Mouse (Mus musculus): Measurements from ENCODE around the gene Fam185a.

Fam185a gene

GRCm38 (mm10) chr5:21424614-21425602, at the start of gene Fam185a, which contains the start of gene Ccdc146:
Fam185a (plus strand) TSS chr5:21424958.
Ccdc146 (minus strand) TSS chr5:21424677.
- DNase-seq (ENCODE audit: low read depth): peak; percentile 99

- DNase-seq (ENCODE audit: low read depth): no peak
Measured at GRCm38 (mm10) chr5:21376935-21377334, 47.8 kb upstream of the Fam185a start.

- no peak for DNase-seq (ENCODE audit: low read depth)
Measured at GRCm38 (mm10) chr5:21378397-21378796, 46.4 kb upstream of the Fam185a start.

- no peak for DNase-seq (ENCODE audit: low read depth)
Measured at GRCm38 (mm10) chr5:21381986-21382385, 42.8 kb upstream of the Fam185a start.

GRCm38 (mm10) chr5:21382678-21383077, 42.1 kb upstream of the Fam185a start:
- no peak for DNase-seq (ENCODE audit: low read depth)

- no peak for DNase-seq (ENCODE audit: low read depth)
Measured at GRCm38 (mm10) chr5:21383392-21384251, 41.1 kb upstream of the Fam185a start.

- no peak for DNase-seq (ENCODE audit: low read depth)
Measured at GRCm38 (mm10) chr5:21384252-21384960, 40.4 kb upstream of the Fam185a start.

GRCm38 (mm10) chr5:21384976-21385375, 39.8 kb upstream of the Fam185a start:
- no peak for DNase-seq (ENCODE audit: low read depth)

- DNase-seq (ENCODE audit: low read depth): no peak
Measured at GRCm38 (mm10) chr5:21386432-21386831, 38.3 kb upstream of the Fam185a start.

- DNase-seq (ENCODE audit: low read depth): no peak
Measured at GRCm38 (mm10) chr5:21387340-21387739, 37.4 kb upstream of the Fam185a start.

- no peak for DNase-seq (ENCODE audit: low read depth)
Measured at GRCm38 (mm10) chr5:21388855-21389254, 35.9 kb upstream of the Fam185a start.

- DNase-seq (ENCODE audit: low read depth): no peak
Measured at GRCm38 (mm10) chr5:21391616-21392384, 33.0 kb upstream of the Fam185a start.

GRCm38 (mm10) chr5:21394562-21394961, 30.2 kb upstream of the Fam185a start:
- no peak for DNase-seq (ENCODE audit: low read depth)

- DNase-seq (ENCODE audit: low read depth): no peak
Measured at GRCm38 (mm10) chr5:21395205-21395840, 29.4 kb upstream of the Fam185a start.

- DNase-seq (ENCODE audit: low read depth): no peak
Measured at GRCm38 (mm10) chr5:21411261-21411666, 13.5 kb upstream of the Fam185a start.

GRCm38 (mm10) chr5:21412056-21412455, 12.7 kb upstream of the Fam185a start:
- DNase-seq (ENCODE audit: low read depth): no peak

GRCm38 (mm10) chr5:21413322-21413721, 11.4 kb upstream of the Fam185a start:
- no peak for DNase-seq (ENCODE audit: low read depth)

- DNase-seq (ENCODE audit: low read depth): no peak
Measured at GRCm38 (mm10) chr5:21414116-21414820, 10.5 kb upstream of the Fam185a start.

GRCm38 (mm10) chr5:21418613-21419012, 6.1 kb upstream of the Fam185a start:
- DNase-seq (ENCODE audit: low read depth): no peak

GRCm38 (mm10) chr5:21420609-21421008, 4.1 kb upstream of the Fam185a start:
- DNase-seq (ENCODE audit: low read depth): peak; percentile 19
